In genomic region chr4:57967195-57967594, GRCm38 (mm10) we compare ENCODE assay signal across 24 mouse cellular contexts. TPM values are rescaled to one million over a fixed set of nuclear protein-coding genes. Genes with fewer than 3 reads are reported as not detected.
"Had no signal": no experiment of that assay in that cellular context is flagged by ENCODE, and none has a peak within 500 bp of the region (broad histone marks: within the 10 kb centered on the region; RNA-seq: fewer than 3 reads in every experiment).

No protein-coding gene starts in this region.

- H3K27me3 ChIP-seq: liver, embryonic 15.5 days; megakaryocyte, embryonic 14.5 days; midbrain, embryonic 12.5 days had no signal

- H3K4me2 ChIP-seq: liver, embryonic 11.5 days; liver, embryonic 15.5 days; midbrain, embryonic 12.5 days had no signal

- ATAC-seq: hindbrain, postnatal 0 days had no signal

- H3K4me1 ChIP-seq: limb, embryonic 10.5 days; liver, embryonic 15.5 days; megakaryocyte, embryonic 14.5 days; midbrain, embryonic 12.5 days had no signal

- H3K4me3 ChIP-seq: left cerebral cortex, adult 2 months; limb, embryonic 10.5 days; liver, embryonic 15.5 days; megakaryocyte, embryonic 14.5 days; midbrain, embryonic 12.5 days had no signal

- H3K27ac ChIP-seq: hindbrain, postnatal 0 days; left cerebral cortex, adult 2 months; limb, embryonic 10.5 days; liver, embryonic 15.5 days; macrophage; midbrain, embryonic 12.5 days had no signal

- H3K9me3 ChIP-seq: limb, embryonic 10.5 days; liver, embryonic 15.5 days; megakaryocyte, embryonic 14.5 days; midbrain, embryonic 12.5 days had no signal

- H3K9ac ChIP-seq: liver, embryonic 15.5 days; midbrain, embryonic 12.5 days had no signal

- DNase-seq: kidney, adult 11 months; kidney, adult 9 months; kidney, postnatal 10 days; right cerebral cortex, adult 18-20 months; right cerebral cortex, postnatal 25 days; thymus, postnatal 36 days had no signal

- H3K36me3 ChIP-seq: limb, embryonic 10.5 days; liver, embryonic 15.5 days; midbrain, embryonic 12.5 days had no signal

RNA-seq across cellular contexts. Expression of gene Txndc8, which starts 41.7 kb away (rescaled TPM):
- total RNA-seq: hindbrain, postnatal 0 days; layer of hippocampus, adult 8-10 months; layer of hippocampus, postnatal 25 days; left cerebral cortex, adult 2 months; left cerebral cortex, postnatal 14 days; midbrain, postnatal 0 days had no signal
- polyA plus RNA-seq: hindbrain, postnatal 0 days; large intestine, adult 2 months; limb, embryonic 10.5 days; limb, embryonic 14.5 days; liver, embryonic 11.5 days; liver, embryonic 15.5 days; macrophage; midbrain, embryonic 12.5 days; midbrain, postnatal 0 days; neural tube, embryonic 14.5 days; small intestine, adult 2 months; stomach, embryonic 16.5 days; thymus, postnatal 0 days had no signal

RNA-seq across cellular contexts. Expression of gene D630039A03Rik, which starts 51.1 kb away (rescaled TPM):
- polyA plus RNA-seq: macrophage had no signal
